Mouse (Mus musculus): Measurements from ENCODE around the gene Tnfrsf18.

Tnfrsf18 gene

GRCm38 (mm10) chr4:156026013-156026412 is at the start of gene Tnfrsf18:
Tnfrsf18 (plus strand) TSS chr4:156026164.
- in situ Hi-C loops (cut with MboI, MseI): no loop called here

DNA sequence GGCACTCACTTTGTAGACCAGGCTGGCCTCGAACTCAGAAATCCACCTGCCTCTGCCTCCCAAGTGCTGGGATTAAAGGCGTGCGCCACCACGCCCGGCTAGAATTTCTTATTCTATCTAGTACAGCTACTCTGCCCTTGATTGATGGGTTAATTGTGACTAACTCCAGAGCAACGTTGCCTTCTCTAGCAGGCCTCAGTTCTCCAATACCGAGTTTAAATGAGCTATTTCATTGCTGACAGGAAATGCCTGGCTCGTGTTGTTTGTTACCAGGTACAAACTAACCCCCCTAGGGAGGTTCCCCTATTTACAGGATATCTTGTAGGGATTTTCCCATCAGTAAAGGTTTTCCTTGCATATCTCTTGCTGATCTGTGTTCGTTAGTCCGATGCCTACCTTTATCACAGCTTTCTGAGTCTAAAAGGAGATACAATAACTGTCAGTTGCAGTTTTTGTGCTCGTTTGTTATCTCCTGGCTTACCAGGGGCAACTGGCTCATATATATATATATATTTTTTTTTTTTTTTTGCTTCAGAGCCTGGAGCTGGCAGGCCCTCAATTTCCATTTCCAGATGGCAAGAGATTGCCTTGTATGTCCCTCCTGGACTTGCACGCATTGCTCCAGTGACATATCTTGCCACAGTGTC is 44.4 kb upstream of the Tnfrsf18 start:
- in situ Hi-C loops (cut with MboI, MseI): no loop called here

- in situ Hi-C loops (cut with MboI, MseI): no loop called here
These were observed 42.2 kb upstream of the Tnfrsf18 start for GRCm38 (mm10) chr4:155983788-155984187.

GRCm38 (mm10) chr4:155991211-155991907 is 34.6 kb upstream of the Tnfrsf18 start:
- in situ Hi-C loops (cut with MboI, MseI): no loop called here

GRCm38 (mm10) chr4:155991908-155992230 is 34.1 kb upstream of the Tnfrsf18 start:
- in situ Hi-C loops (cut with MboI, MseI): no loop called here

DNA sequence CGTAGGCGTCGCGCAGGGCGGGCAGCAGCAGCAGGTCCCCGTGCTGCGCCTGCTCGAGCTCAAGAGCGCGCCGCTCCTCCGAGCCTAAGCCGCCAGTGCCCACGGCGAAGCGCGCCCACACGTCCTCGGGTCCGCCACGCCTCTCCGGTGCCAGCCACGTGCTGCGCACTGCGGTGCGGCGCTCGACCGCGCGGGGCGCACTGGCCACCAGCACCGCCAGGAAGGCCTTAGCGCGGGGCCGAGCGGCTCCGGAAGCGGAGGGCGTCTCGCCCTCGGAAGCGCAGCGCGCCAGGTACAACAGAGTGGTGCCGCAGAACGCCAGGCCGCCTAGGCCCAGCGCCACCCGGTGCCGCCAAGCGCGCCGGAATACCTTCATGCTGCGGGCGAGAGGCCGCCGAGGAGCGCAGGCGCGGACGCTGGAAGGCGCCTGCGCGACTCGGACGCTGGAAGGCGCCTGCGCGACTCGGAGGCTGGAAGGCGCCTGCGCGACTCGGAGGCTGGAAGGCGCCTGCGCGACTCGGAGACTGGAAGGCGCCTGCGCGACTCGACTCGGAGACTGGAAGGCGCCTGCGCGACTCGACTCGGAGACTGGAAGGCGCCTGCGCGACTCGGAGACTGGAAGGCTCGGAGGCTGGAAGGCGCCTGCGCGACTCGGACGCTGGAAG is 33.6 kb upstream of the Tnfrsf18 start, which contains the start of the genes B3galt6 and Sdf4:
Gene B3galt6 (minus strand): TSS at position 409 of the 665 bp plus-strand sequence.
Gene Sdf4 (plus strand): TSS at position 632 of the 665 bp plus-strand sequence.
- in situ Hi-C loops (cut with MboI, MseI): no loop called here

GRCm38 (mm10) chr4:155992906-155993547 is 32.9 kb upstream of the Tnfrsf18 start:
- in situ Hi-C loops (cut with MboI, MseI): no loop called here

DNA sequence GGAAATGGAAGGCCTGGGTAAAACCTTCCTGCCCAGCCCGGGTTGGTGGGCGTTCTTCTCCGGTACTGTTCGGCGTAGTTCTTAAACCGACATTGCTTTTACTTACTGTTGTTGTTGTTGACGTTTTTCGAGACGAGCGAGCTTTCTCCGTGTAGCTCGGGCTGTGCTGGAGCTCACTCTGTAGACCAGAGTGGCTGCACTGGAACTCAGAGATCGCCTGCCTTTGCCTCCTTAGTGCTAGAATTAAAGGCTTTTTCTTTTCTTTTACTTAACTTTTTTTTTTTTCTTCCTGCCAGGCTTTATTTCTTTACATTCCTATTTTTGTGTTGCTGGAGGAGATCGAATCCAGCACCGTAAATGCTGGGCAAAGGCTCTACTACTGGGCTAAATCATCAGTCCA is 32.4 kb upstream of the Tnfrsf18 start:
- in situ Hi-C loops (cut with MboI, MseI): no loop called here

- in situ Hi-C loops (cut with MboI, MseI): no loop called here
These were observed 21.9 kb upstream of the Tnfrsf18 start for GRCm38 (mm10) chr4:156004109-156004508.

DNA sequence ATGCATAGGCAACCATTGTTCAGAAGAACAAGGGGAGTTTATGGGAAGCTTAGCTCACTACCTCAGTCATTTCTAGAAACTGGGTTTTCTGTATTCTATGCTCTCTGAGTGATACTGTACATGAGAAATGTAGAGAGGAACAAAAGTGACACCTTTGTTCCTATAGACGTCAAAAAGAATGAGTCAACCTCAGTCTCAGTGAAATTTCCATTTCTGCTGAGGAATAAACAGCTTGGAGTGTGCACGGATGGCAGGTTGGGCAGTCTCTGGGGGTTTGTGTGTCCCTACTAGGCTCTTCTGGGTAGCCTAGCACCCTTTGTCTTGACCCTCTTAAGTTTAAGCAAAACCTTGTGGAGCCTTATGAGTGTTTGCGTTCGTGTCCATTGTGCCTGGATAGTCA is 17.6 kb upstream of the Tnfrsf18 start:
- in situ Hi-C loops (cut with MboI, MseI): no loop called here

DNA sequence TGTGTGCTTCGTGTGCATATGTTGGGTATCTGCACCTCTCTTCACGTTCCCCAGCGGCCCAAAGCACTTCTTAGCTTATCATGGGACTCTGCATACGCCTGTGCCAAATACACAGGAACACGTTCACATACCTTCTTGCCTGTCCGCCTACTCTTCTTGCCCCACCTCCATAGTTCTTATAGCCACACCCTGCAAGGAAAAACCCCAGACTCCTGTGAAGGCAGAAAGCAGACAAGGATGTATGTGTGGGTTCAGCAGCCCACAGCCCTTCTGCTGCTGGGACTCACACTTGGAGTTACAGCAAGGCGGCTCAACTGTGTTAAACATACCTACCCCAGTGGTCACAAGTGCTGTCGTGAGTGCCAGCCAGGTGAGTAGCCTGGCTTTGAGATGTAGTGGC is 12.3 kb upstream of the Tnfrsf18 start, which contains the start of gene Tnfrsf4:
Gene Tnfrsf4 (plus strand): TSS at position 207 of the 400 bp plus-strand sequence.
- in situ Hi-C loops (cut with MboI, MseI): no loop called here

- in situ Hi-C loops (cut with MboI, MseI): no loop called here
These were observed 11.5 kb upstream of the Tnfrsf18 start for GRCm38 (mm10) chr4:156014436-156014835.

GRCm38 (mm10) chr4:156019771-156020170 is 6.2 kb upstream of the Tnfrsf18 start:
- in situ Hi-C loops (cut with MboI, MseI): no loop called here

- in situ Hi-C loops (cut with MboI, MseI): no loop called here
These were observed 4.6 kb upstream of the Tnfrsf18 start for GRCm38 (mm10) chr4:156021381-156021780.

GRCm38 (mm10) chr4:156021942-156022419 is 4.0 kb upstream of the Tnfrsf18 start:
- in situ Hi-C loops (cut with MboI, MseI): no loop called here

DNA sequence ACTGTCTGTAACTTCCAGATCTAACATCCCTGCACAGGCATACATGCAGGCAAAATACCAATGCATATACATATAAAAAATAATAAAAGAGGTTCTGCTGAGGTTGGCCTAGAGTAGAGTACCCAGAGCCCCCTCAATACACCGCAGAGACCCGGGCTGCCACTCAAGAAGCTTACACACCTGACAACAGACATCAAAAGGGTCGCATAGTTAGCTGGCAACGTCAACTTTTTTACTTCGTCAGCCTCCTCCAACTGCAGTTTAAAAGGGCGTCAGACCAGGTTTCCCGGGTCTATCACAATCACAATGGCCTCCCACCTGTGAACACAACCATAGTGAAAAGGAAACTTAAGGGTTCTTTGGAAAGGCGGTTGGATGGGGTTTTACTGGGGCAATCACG is 2.4 kb upstream of the Tnfrsf18 start:
- in situ Hi-C loops (cut with MboI, MseI): no loop called here

- in situ Hi-C loops (cut with MboI, MseI): no loop called here
These were observed 1.8 kb upstream of the Tnfrsf18 start for GRCm38 (mm10) chr4:156024184-156024583.

DNA sequence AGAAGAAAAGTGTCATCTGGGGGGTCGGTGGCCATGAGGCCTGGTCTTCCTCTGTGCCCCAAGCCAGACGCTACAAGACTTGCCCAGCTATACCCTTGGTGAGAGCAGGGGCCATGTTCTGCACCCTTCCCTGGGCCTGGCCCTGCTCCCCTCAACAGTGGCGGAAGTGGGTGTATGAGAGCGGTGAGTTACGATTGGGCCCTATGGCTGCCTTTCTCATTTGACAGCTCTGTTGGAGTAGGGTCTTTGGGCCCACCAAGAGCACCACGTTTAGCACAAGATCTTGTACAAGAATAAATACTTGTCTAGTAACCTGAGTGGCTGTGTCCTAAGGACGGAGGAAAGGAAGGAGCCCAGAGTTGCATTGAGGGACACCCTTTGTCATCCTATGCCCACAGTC is 2.6 kb downstream of the Tnfrsf18 start:
- in situ Hi-C loops (cut with MboI, MseI): no loop called here

- in situ Hi-C loops (cut with MboI, MseI): loop anchor here (5.0 kb wide), 2 partner anchors 33 to 68 kb away; partner anchors contain the start of gene C1qtnf12
These were observed 4.7 kb downstream of the Tnfrsf18 start for GRCm38 (mm10) chr4:156030651-156031118.

DNA sequence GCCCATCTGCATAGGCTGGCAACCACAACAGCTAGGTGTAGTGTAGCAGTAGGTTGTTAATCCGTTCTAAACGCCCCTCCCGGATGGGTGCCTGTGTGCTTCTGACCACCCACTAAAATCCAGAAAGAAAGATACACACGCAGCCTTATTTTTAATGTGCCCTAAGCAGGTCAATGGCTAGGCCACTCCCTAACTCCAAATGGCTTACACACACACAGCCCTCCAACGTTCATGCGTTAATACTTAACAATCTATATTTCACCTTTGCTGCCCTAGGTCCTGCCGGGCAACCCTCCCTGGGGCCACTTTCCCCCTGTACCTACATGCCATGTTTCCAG is 5.3 kb downstream of the Tnfrsf18 start:
- in situ Hi-C loops (cut with MboI, MseI): loop anchor here (5.0 kb wide), 2 partner anchors 34 to 69 kb away; partner anchors contain the start of gene C1qtnf12

DNA sequence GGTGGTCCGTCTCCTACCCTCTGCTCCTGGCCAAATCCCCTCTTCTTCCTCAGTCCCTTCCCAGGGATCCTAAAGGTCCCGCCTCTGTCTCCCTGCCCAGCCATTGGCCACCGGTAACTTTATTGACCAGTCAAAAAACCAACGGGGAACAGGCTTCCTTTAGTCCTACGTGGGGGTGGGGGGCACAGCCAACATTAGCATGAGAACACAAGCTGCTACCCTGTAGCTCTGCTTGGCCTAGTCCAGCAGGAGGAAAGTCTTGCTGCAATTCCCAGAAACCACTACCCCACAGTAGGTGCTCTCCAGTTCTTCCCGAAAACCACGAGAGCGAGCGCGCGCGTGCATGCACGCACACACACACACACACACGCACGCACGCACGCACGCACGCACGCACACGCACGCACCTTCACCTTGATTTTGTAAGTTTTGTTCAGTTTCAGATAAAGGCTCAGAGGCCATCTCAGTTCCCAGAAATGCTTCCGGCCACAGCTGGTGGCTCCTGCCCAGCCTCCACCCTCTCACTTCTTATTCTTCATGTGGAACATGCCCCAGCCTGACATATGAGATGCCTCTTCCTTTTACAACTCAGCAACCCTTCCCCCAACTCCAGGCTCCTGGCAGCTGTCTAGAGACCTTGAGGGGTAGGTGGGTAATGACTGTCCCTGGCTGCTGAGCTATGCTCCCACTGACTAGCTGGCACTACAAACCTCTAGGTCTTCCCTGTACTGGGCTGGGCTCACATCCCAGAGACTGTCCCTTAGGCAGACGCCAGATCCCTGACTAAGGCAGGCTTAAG is 5.8 kb downstream of the Tnfrsf18 start:
- in situ Hi-C loops (cut with MboI, MseI): loop anchor here (5.0 kb wide), 2 partner anchors 34 to 69 kb away; partner anchors contain the start of gene C1qtnf12
